ENCODE assay signal across 9 mouse cellular contexts in the genomic region with DNA sequence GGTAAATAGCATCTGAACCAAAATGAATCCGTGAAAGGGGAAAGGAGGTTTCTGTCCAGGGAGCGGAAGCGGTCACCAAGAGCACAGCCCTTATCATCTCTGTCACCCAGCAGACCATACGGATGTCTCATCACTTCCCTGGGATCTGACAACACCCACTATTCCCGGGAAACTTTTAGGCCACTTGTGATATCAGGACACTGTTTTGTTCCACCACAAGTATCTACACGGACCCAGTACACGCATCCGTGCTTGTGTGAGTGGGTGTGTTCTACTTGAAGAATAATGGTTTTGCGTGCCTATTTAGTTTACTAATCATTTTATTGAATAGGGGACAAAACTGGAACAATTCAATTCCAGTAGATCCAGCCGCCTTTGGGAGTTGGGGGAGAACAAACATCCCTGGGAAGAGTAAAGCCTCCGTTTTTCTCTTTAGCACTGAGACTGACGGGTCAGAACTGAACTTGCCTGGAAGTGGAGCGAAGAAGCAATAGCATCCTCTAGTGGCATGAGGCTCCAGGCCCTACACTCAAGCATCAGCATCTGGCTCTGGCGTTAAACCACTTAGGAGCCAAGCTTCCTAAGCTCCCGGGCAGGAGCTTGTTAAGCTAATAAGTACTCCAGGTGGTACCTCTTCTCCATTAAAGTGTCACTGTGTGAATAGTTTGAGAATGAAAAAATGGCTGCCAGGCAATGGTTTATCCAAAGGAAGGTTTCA. TPM values are rescaled to one million over a fixed set of nuclear protein-coding genes. Genes with fewer than 3 reads are reported as not detected.
DNase-seq lines count a peak whose midpoint lies in the region; ATAC-seq and TF ChIP-seq lines count a peak whose summit lies in the region.
"Had no signal": no experiment of that assay in that cellular context is flagged by ENCODE, and none has a peak within 500 bp of the region (broad histone marks: within the 10 kb centered on the region; RNA-seq: fewer than 3 reads in every experiment).

No protein-coding gene starts in this region.

- no peaks in the 10 kb centered on the region for H3K27me3 ChIP-seq in thymus, adult 2 months (ENCODE audit: control insufficient read depth, insufficient read depth, low read length)
- H3K27me3 ChIP-seq in heart, embryonic 12.5 days (replicated peaks): no peaks in the 10 kb centered on the region
- H3K27me3 ChIP-seq in liver, postnatal 0 days (ENCODE audit: insufficient read depth, low read length): no peaks in the 10 kb centered on the region

- no peak overlapping the region for H3K27ac ChIP-seq in thymus, adult 2 months (ENCODE audit: control insufficient read depth, insufficient read depth, low read length)
- no peak overlapping the region for H3K27ac ChIP-seq in heart, embryonic 12.5 days (ENCODE audit: poor library complexity, severe bottlenecking)
- H3K27ac ChIP-seq in liver, postnatal 0 days (ENCODE audit: low read depth): no peak overlapping the region

- TF ChIP-seq EP300 in liver, postnatal 0 days (IDR thresholded peaks at IDR 0.05; ENCODE audit: low read depth): no peak

- peak overlapping the region; percentile 47 for H3K4me2 ChIP-seq in heart, embryonic 12.5 days
- H3K4me2 ChIP-seq in liver, postnatal 0 days (ENCODE audit: low read depth, low read length): no peak overlapping the region

- no peaks in the 10 kb centered on the region for H3K36me3 ChIP-seq in thymus, adult 2 months (ENCODE audit: control insufficient read depth, insufficient read depth, low read length)
- H3K36me3 ChIP-seq in heart, embryonic 12.5 days: no peaks in the 10 kb centered on the region
- no peaks in the 10 kb centered on the region for H3K36me3 ChIP-seq in liver, postnatal 0 days (replicated peaks; ENCODE audit: insufficient read depth, low read length)

- DNase-seq in thymus, adult 2 months: peak; percentile 3
- DNase-seq in thymus, adult 18-20 months: no peak
- DNase-seq in embryo, embryonic 11 days: peak; percentile 68
- peak; percentile 57 for DNase-seq in kidney, postnatal 14 days
- DNase-seq in liver, postnatal 0 days: no peak
- peak; percentile 34 for DNase-seq in right cerebral cortex, postnatal 14 days

- TF ChIP-seq POLR2A in thymus, adult 2 months (IDR thresholded peaks at IDR 0.05; ENCODE audit: control insufficient read depth, extremely low read depth, insufficient read depth, low read length, poor library complexity): no peak

- TF ChIP-seq CTCF in thymus, adult 2 months (IDR thresholded peaks at IDR 0.05; ENCODE audit: borderline replicate concordance, control insufficient read depth, extremely low read depth, insufficient read depth, low read length, poor library complexity): no peak
- TF ChIP-seq CTCF in liver, postnatal 0 days (IDR thresholded peaks at IDR 0.05; ENCODE audit: low read depth): peak; percentile 62

- ATAC-seq in heart, embryonic 12.5 days (ENCODE audit: insufficient number of reproducible peaks, low FRiP score): no peak
- ATAC-seq in liver, postnatal 0 days: no peak
- ATAC-seq in granulocyte monocyte progenitor cell, adult 5-6 weeks (replicated peaks; ENCODE audit: poor library complexity, severe bottlenecking): no peak

- H3K9me3 ChIP-seq in heart, embryonic 12.5 days (replicated peaks): no peaks in the 10 kb centered on the region
- no peaks in the 10 kb centered on the region for H3K9me3 ChIP-seq in liver, postnatal 0 days (ENCODE audit: low read length)

- no peak overlapping the region for H3K9ac ChIP-seq in heart, embryonic 12.5 days
- no peak overlapping the region for H3K9ac ChIP-seq in liver, postnatal 0 days (replicated peaks)

- H3K4me3 ChIP-seq in thymus, adult 2 months (ENCODE audit: control insufficient read depth, insufficient read depth, low read length): no peak overlapping the region
- no peak overlapping the region for H3K4me3 ChIP-seq in heart, embryonic 12.5 days
- no peak overlapping the region for H3K4me3 ChIP-seq in liver, postnatal 0 days (ENCODE audit: low read depth, low read length)
- H3K4me3 ChIP-seq: myocyte had no signal

- 70% methylated on average over 15 of the region's 15 CpGs for WGBS in thymus, adult 2 months
- WGBS in heart, embryonic 12.5 days: 31% methylated on average over 15 of the region's 15 CpGs
- 54% methylated on average over 15 of the region's 15 CpGs for WGBS in liver, postnatal 0 days (ENCODE audit: insufficient replicate concordance)

- H3K4me1 ChIP-seq in thymus, adult 2 months (replicated peaks; ENCODE audit: control insufficient read depth, insufficient read depth, low read length): no peaks in the 10 kb centered on the region
- H3K4me1 ChIP-seq in heart, embryonic 12.5 days (replicated peaks): no peaks in the 10 kb centered on the region
- no peaks in the 10 kb centered on the region for H3K4me1 ChIP-seq in liver, postnatal 0 days (ENCODE audit: insufficient read depth)

RNA-seq across cellular contexts. Expression of a gene that starts 5.4 kb away (rescaled TPM):
- 0.45 and 0.77 TPM in 2 replicates for polyA plus RNA-seq in thymus, adult 2 months (2012; rRNA removed)
- polyA plus RNA-seq in heart, embryonic 12.5 days (2016; fragmentation: Nextera tagmentation; extraction: Ambion mirVana): 0.08 and 0.09 TPM in 2 replicates
- not detected in 2 replicates for polyA plus RNA-seq in liver, postnatal 0 days (2015; fragmentation: Nextera tagmentation; extraction: Ambion mirVana)
- total RNA-seq in granulocyte monocyte progenitor cell, adult 5-6 weeks (2014; fragmentation: Nextera tagmentation): not detected in 2 replicates
- total RNA-seq in granulocyte monocyte progenitor cell, adult 5-6 weeks (2017): not detected in 2 replicates
- polyA plus RNA-seq: myocyte had no signal

RNA-seq across cellular contexts. Expression of a gene that starts 39.4 kb away (rescaled TPM):
- 4.1 and 4.3 TPM in 2 replicates for polyA plus RNA-seq in thymus, adult 2 months (2012; rRNA removed)
- polyA plus RNA-seq in heart, embryonic 12.5 days (2016; fragmentation: Nextera tagmentation; extraction: Ambion mirVana): 2.3 and 3.1 TPM in 2 replicates
- polyA plus RNA-seq in liver, postnatal 0 days (2015; fragmentation: Nextera tagmentation; extraction: Ambion mirVana): 2.1 and 2.7 TPM in 2 replicates
- 0.06 and 1.9 TPM in 2 replicates for total RNA-seq in granulocyte monocyte progenitor cell, adult 5-6 weeks (2014; fragmentation: Nextera tagmentation)
- total RNA-seq in granulocyte monocyte progenitor cell, adult 5-6 weeks (2017): 0.05 and 0.22 TPM in 2 replicates

RNA-seq across cellular contexts. Expression of a gene that starts 47.5 kb away (rescaled TPM):
- 718 and 831 TPM in 2 replicates for polyA plus RNA-seq in thymus, adult 2 months (2012; rRNA removed)
- 421 and 424 TPM in 2 replicates for polyA plus RNA-seq in heart, embryonic 12.5 days (2016; fragmentation: Nextera tagmentation; extraction: Ambion mirVana)
- 412 and 430 TPM in 2 replicates for polyA plus RNA-seq in liver, postnatal 0 days (2015; fragmentation: Nextera tagmentation; extraction: Ambion mirVana)
- total RNA-seq in granulocyte monocyte progenitor cell, adult 5-6 weeks (2014; fragmentation: Nextera tagmentation): 2,587 and 2,602 TPM in 2 replicates
- total RNA-seq in granulocyte monocyte progenitor cell, adult 5-6 weeks (2017): 1,276 and 1,288 TPM in 2 replicates

Comparison
In these comparisons a context has a peak if more than half of its experiments do, and no peak if none do; other contexts are left out.
1. DNase-seq: peak in thymus, adult 2 months (single experiment), embryo, embryonic 11 days (single experiment), kidney, postnatal 14 days (single experiment) and right cerebral cortex, postnatal 14 days (single experiment); none in thymus, adult 18-20 months (0 of 2) and liver, postnatal 0 days (single experiment).